20 mouse cellular contexts compared by ENCODE assay signal in genomic region chr19:4058581-4058980, GRCm38 (mm10). TPM values are rescaled to one million over a fixed set of nuclear protein-coding genes. Genes with fewer than 3 reads are reported as not detected.
DNase-seq lines count a peak whose midpoint lies in the region; ATAC-seq and TF ChIP-seq lines count a peak whose summit lies in the region.
"Had no signal": no experiment of that assay in that cellular context is flagged by ENCODE, and none has a peak within 500 bp of the region (broad histone marks: within the 10 kb centered on the region; RNA-seq: fewer than 3 reads in every experiment).

No protein-coding gene starts in this region.

- no peaks in the 10 kb centered on the region for H3K9me3 ChIP-seq in intestine, embryonic 15.5 days
- no peaks in the 10 kb centered on the region for H3K9me3 ChIP-seq in liver, postnatal 0 days (ENCODE audit: low read length)
- no peaks in the 10 kb centered on the region for H3K9me3 ChIP-seq in midbrain, embryonic 14.5 days (ENCODE audit: control insufficient read depth, low read length)
- H3K9me3 ChIP-seq: embryonic facial prominence, embryonic 12.5 days; heart, embryonic 13.5 days; hindbrain, embryonic 10.5 days; kidney, embryonic 15.5 days; limb, embryonic 10.5 days; megakaryocyte, embryonic 14.5 days had no signal

- no peak for TF ChIP-seq CTCF in liver, postnatal 0 days (IDR thresholded peaks at IDR 0.05; ENCODE audit: low read depth)
- TF ChIP-seq CTCF in lung, adult 2 months (IDR thresholded peaks at IDR 0.05; ENCODE audit: insufficient read depth, low read length): no peak

- H3K4me2 ChIP-seq in intestine, embryonic 15.5 days (replicated peaks): no peak overlapping the region; the same call in 1 of the 2 replicates
- H3K4me2 ChIP-seq in liver, postnatal 0 days (ENCODE audit: low read depth, low read length): peak overlapping the region; percentile 71
- no peak overlapping the region for H3K4me2 ChIP-seq in midbrain, embryonic 14.5 days (ENCODE audit: low read length)
- H3K4me2 ChIP-seq: embryonic facial prominence, embryonic 12.5 days; heart, embryonic 13.5 days; kidney, embryonic 15.5 days had no signal

- DNase-seq in ovary, adult 18-20 months (ENCODE audit: low spot score): peak; percentile 60
- no peak for DNase-seq in ovary, postnatal 10 days (ENCODE audit: low spot score)
- DNase-seq in adrenal gland, postnatal 14 days: peak; percentile 67
- DNase-seq in liver, postnatal 0 days: no peak
- DNase-seq in midbrain, embryonic 14.5 days: no peak
- DNase-seq in lung, adult 2 months: no peak
- DNase-seq: cerebellum, postnatal 36 days; gastrocnemius, postnatal 36 days; right cerebral cortex, postnatal 14 days had no signal

- H3K9ac ChIP-seq in intestine, embryonic 15.5 days: no peak overlapping the region
- peak overlapping the region; percentile 60 for H3K9ac ChIP-seq in liver, postnatal 0 days (replicated peaks)
- H3K9ac ChIP-seq in midbrain, embryonic 14.5 days (replicated peaks; ENCODE audit: low read length): no peak overlapping the region
- H3K9ac ChIP-seq: embryonic facial prominence, embryonic 12.5 days; heart, embryonic 13.5 days; kidney, embryonic 15.5 days had no signal

- H3K27me3 ChIP-seq in intestine, embryonic 15.5 days (replicated peaks): no peaks in the 10 kb centered on the region
- H3K27me3 ChIP-seq in liver, postnatal 0 days (ENCODE audit: insufficient read depth, low read length): no peaks in the 10 kb centered on the region
- H3K27me3 ChIP-seq in midbrain, embryonic 14.5 days (ENCODE audit: control insufficient read depth, insufficient read depth, low read length): no peaks in the 10 kb centered on the region
- H3K27me3 ChIP-seq: embryonic facial prominence, embryonic 12.5 days; heart, embryonic 13.5 days; kidney, embryonic 15.5 days had no signal

- 0 out of 2 replicates have a peak overlapping the region, but pooled peaks have one; percentile 66 for H3K27ac ChIP-seq in intestine, embryonic 15.5 days
- H3K27ac ChIP-seq in liver, postnatal 0 days (ENCODE audit: low read depth): peak overlapping the region; percentile 93
- H3K27ac ChIP-seq in midbrain, embryonic 14.5 days (replicated peaks; ENCODE audit: low read depth, low read length): no peak overlapping the region
- H3K27ac ChIP-seq: embryonic facial prominence, embryonic 12.5 days; heart, embryonic 13.5 days; hindbrain, embryonic 10.5 days; kidney, embryonic 15.5 days; limb, embryonic 10.5 days had no signal

- H3K36me3 ChIP-seq in intestine, embryonic 15.5 days: no peaks in the 10 kb centered on the region
- H3K36me3 ChIP-seq in liver, postnatal 0 days (replicated peaks; ENCODE audit: insufficient read depth, low read length): no peaks in the 10 kb centered on the region
- no peaks in the 10 kb centered on the region for H3K36me3 ChIP-seq in midbrain, embryonic 14.5 days (ENCODE audit: control insufficient read depth, insufficient read depth, low read length)
- H3K36me3 ChIP-seq: embryonic facial prominence, embryonic 12.5 days; heart, embryonic 13.5 days; hindbrain, embryonic 10.5 days; kidney, embryonic 15.5 days; limb, embryonic 10.5 days had no signal

- peaks cover 10% of the 10 kb centered on the region for H3K4me1 ChIP-seq in intestine, embryonic 15.5 days (replicated peaks)
- peaks cover 35% of the 10 kb centered on the region for H3K4me1 ChIP-seq in liver, postnatal 0 days (ENCODE audit: insufficient read depth)
- H3K4me1 ChIP-seq in midbrain, embryonic 14.5 days (ENCODE audit: control insufficient read depth, insufficient read depth, low read length): no peaks in the 10 kb centered on the region
- peaks cover 4% of the 10 kb centered on the region; the same call in 1 of the 2 replicates for H3K4me1 ChIP-seq in lung, adult 2 months (ENCODE audit: control insufficient read depth, insufficient read depth, low read length)
- H3K4me1 ChIP-seq: kidney, embryonic 15.5 days; limb, embryonic 10.5 days had no signal

- WGBS in intestine, embryonic 15.5 days: 91% methylated on average over 5 of the region's 5 CpGs
- WGBS in liver, postnatal 0 days (ENCODE audit: insufficient replicate concordance): 91% methylated on average over 5 of the region's 5 CpGs
- 91% methylated on average over 5 of the region's 5 CpGs for WGBS in midbrain, embryonic 14.5 days
- 82% methylated on average over 5 of the region's 5 CpGs for WGBS in lung, adult 2 months

- no peak overlapping the region for H3K4me3 ChIP-seq in intestine, embryonic 15.5 days (replicated peaks)
- H3K4me3 ChIP-seq in liver, postnatal 0 days (ENCODE audit: low read depth, low read length): peak overlapping the region; percentile 36
- no peak overlapping the region for H3K4me3 ChIP-seq in midbrain, embryonic 14.5 days (replicated peaks; ENCODE audit: low read depth, low read length)
- H3K4me3 ChIP-seq in lung, adult 2 months (replicated peaks; ENCODE audit: extremely low read depth, low read depth, low read length): no peak overlapping the region
- H3K4me3 ChIP-seq: embryonic facial prominence, embryonic 12.5 days; heart, embryonic 13.5 days; hindbrain, embryonic 10.5 days; kidney, embryonic 15.5 days; limb, embryonic 10.5 days had no signal

- TF ChIP-seq POLR2A in lung, adult 2 months (IDR thresholded peaks at IDR 0.05; ENCODE audit: borderline replicate concordance, extremely low read depth, low read depth, low read length): no peak

- TF ChIP-seq EP300 in liver, postnatal 0 days (IDR thresholded peaks at IDR 0.05; ENCODE audit: low read depth): no peak

- no peak for ATAC-seq in intestine, embryonic 15.5 days
- no peak for ATAC-seq in liver, postnatal 0 days
- ATAC-seq in midbrain, embryonic 14.5 days (ENCODE audit: low FRiP score, low TSS enrichment): no peak

RNA-seq across cellular contexts. Expression of gene Gstp3, which starts 0.8 kb away (rescaled TPM):
- 4.5 and 58.0 TPM in 2 replicates for total RNA-seq in adrenal gland, postnatal 14 days (2021)
- polyA plus RNA-seq in intestine, embryonic 15.5 days (2015; fragmentation: Nextera tagmentation; extraction: Ambion mirVana): 6.9 and 9.2 TPM in 2 replicates
- polyA plus RNA-seq in liver, postnatal 0 days (2015; fragmentation: Nextera tagmentation; extraction: Ambion mirVana): 64.5 and 67.3 TPM in 2 replicates
- polyA plus RNA-seq in midbrain, embryonic 14.5 days (2014; fragmentation: Nextera tagmentation; extraction: Ambion mirVana): not detected in 2 replicates
- 14.4 and 15.9 TPM in 2 replicates for polyA plus RNA-seq in lung, adult 2 months (2012; rRNA removed)
- total RNA-seq: gastrocnemius, postnatal 36 days; left cerebral cortex, adult 18-20 months had no signal
- polyA plus RNA-seq: embryonic facial prominence, embryonic 12.5 days; forebrain, embryonic 11.5 days; hindbrain, embryonic 10.5 days; limb, embryonic 10.5 days had no signal

RNA-seq across cellular contexts. Expression of gene Gstp2, which starts 12.8 kb away (rescaled TPM):
- 62.4 and 76.7 TPM in 2 replicates for total RNA-seq in adrenal gland, postnatal 14 days (2021)
- 24.3 and 35.8 TPM in 2 replicates for polyA plus RNA-seq in intestine, embryonic 15.5 days (2015; fragmentation: Nextera tagmentation; extraction: Ambion mirVana)
- 5.8 and 6.4 TPM in 2 replicates for polyA plus RNA-seq in liver, postnatal 0 days (2015; fragmentation: Nextera tagmentation; extraction: Ambion mirVana)
- 1.9 TPM in 1 of 2 replicates, not detected in the other for polyA plus RNA-seq in midbrain, embryonic 14.5 days (2014; fragmentation: Nextera tagmentation; extraction: Ambion mirVana)
- 47.4 and 87.8 TPM in 2 replicates for polyA plus RNA-seq in lung, adult 2 months (2012; rRNA removed)
- total RNA-seq: neutrophil, adult 5-6 weeks had no signal

RNA-seq across cellular contexts. Expression of gene Gstp1, which starts 20.8 kb away (rescaled TPM):
- total RNA-seq in adrenal gland, postnatal 14 days (2021): 289 and 329 TPM in 2 replicates
- 973 and 1,014 TPM in 2 replicates for polyA plus RNA-seq in intestine, embryonic 15.5 days (2015; fragmentation: Nextera tagmentation; extraction: Ambion mirVana)
- polyA plus RNA-seq in liver, postnatal 0 days (2015; fragmentation: Nextera tagmentation; extraction: Ambion mirVana): 428 and 442 TPM in 2 replicates
- polyA plus RNA-seq in midbrain, embryonic 14.5 days (2014; fragmentation: Nextera tagmentation; extraction: Ambion mirVana): 397 and 514 TPM in 2 replicates
- polyA plus RNA-seq in lung, adult 2 months (2012; rRNA removed): 480 and 656 TPM in 2 replicates

RNA-seq across cellular contexts. Expression of gene Cabp2, which starts 22.8 kb away (rescaled TPM):
- not detected in 2 replicates for total RNA-seq in adrenal gland, postnatal 14 days (2021)
- 1.7 and 2.8 TPM in 2 replicates for polyA plus RNA-seq in intestine, embryonic 15.5 days (2015; fragmentation: Nextera tagmentation; extraction: Ambion mirVana)
- polyA plus RNA-seq in liver, postnatal 0 days (2015; fragmentation: Nextera tagmentation; extraction: Ambion mirVana): 0.38 and 0.43 TPM in 2 replicates
- polyA plus RNA-seq in midbrain, embryonic 14.5 days (2014; fragmentation: Nextera tagmentation; extraction: Ambion mirVana): not detected in 2 replicates
- 0.86 and 0.91 TPM in 2 replicates for polyA plus RNA-seq in lung, adult 2 months (2012; rRNA removed)
- total RNA-seq: gastrocnemius, postnatal 36 days; left cerebral cortex, adult 18-20 months; neutrophil, adult 5-6 weeks had no signal
- polyA plus RNA-seq: forebrain, embryonic 11.5 days; heart, embryonic 13.5 days; hindbrain, embryonic 10.5 days; limb, embryonic 10.5 days; lung, embryonic 16.5 days had no signal

RNA-seq across cellular contexts. Expression of gene Cdk2ap2, which starts 38.4 kb away (rescaled TPM):
- 78.4 and 97.1 TPM in 2 replicates for total RNA-seq in adrenal gland, postnatal 14 days (2021)
- 127 and 147 TPM in 2 replicates for polyA plus RNA-seq in intestine, embryonic 15.5 days (2015; fragmentation: Nextera tagmentation; extraction: Ambion mirVana)
- polyA plus RNA-seq in liver, postnatal 0 days (2015; fragmentation: Nextera tagmentation; extraction: Ambion mirVana): 91.2 and 91.9 TPM in 2 replicates
- polyA plus RNA-seq in midbrain, embryonic 14.5 days (2014; fragmentation: Nextera tagmentation; extraction: Ambion mirVana): 83.4 and 87.0 TPM in 2 replicates
- 200 and 245 TPM in 2 replicates for polyA plus RNA-seq in lung, adult 2 months (2012; rRNA removed)

Comparison
In these comparisons a context has a peak if more than half of its experiments do, and no peak if none do; other contexts are left out.
1. DNase-seq: peak in ovary, adult 18-20 months (single experiment) and adrenal gland, postnatal 14 days (single experiment); none in ovary, postnatal 10 days (single experiment), liver, postnatal 0 days (single experiment), midbrain, embryonic 14.5 days (single experiment) and lung, adult 2 months (single experiment).